Mouse (Mus musculus) granulocyte monocyte progenitor cell, adult 5-6 weeks (primary cell): ENCODE data around the gene Ubl4a. TPM values are rescaled to one million over a fixed set of nuclear protein-coding genes. Genes with fewer than 3 reads are reported as not detected.

ENCODE experiments used
- total RNA-seq, 2 experiments: library from RNA; stranded (forward) in 1 of 2; stranded (reverse) in 1 of 2; fragments of 200-712, 200-1000 nt in 1 of 2; fragments of >200 nt in 1 of 2; fragmentation: Nextera tagmentation in 1 of 2; gene quantifications; 2 replicates each; pipeline ENCODE4 v1.2.3; 2014 to 2017

Gene Ubl4a
- total RNA-seq, 2 experiments from 2014 or later: 15.8 to 50.3 TPM

Other genes starting within 250 kb of the Ubl4a start
- not detected in 2 replicates for gene Opn1mw, start 245.8 kb downstream of the Ubl4a start, total RNA-seq (2014; fragmentation: Nextera tagmentation)
- not detected in 2 replicates for gene Opn1mw, start 245.8 kb downstream of the Ubl4a start, total RNA-seq (2017)
- 19.9 and 22.6 TPM in 2 replicates for gene Mecp2, start 237.9 kb downstream of the Ubl4a start, total RNA-seq (2014; fragmentation: Nextera tagmentation)
- gene Mecp2, start 237.9 kb downstream of the Ubl4a start, total RNA-seq (2017): 11.6 and 14.6 TPM in 2 replicates
- gene Tex28, start 205.4 kb downstream of the Ubl4a start, total RNA-seq (2014; fragmentation: Nextera tagmentation): not detected in 2 replicates
- not detected in 2 replicates for gene Tex28, start 205.4 kb downstream of the Ubl4a start, total RNA-seq (2017)
- not detected in 2 replicates for gene Tktl1, start 196.0 kb downstream of the Ubl4a start, total RNA-seq (2014; fragmentation: Nextera tagmentation)
- gene Tktl1, start 196.0 kb downstream of the Ubl4a start, total RNA-seq (2017): not detected in 2 replicates
- 292 and 348 TPM in 2 replicates for gene Flna, start 123.4 kb downstream of the Ubl4a start, total RNA-seq (2014; fragmentation: Nextera tagmentation)
- 465 and 529 TPM in 2 replicates for gene Flna, start 123.4 kb downstream of the Ubl4a start, total RNA-seq (2017)
- gene Emd, start 118.5 kb downstream of the Ubl4a start, total RNA-seq (2014; fragmentation: Nextera tagmentation): 81.8 and 85.5 TPM in 2 replicates
- gene Emd, start 118.5 kb downstream of the Ubl4a start, total RNA-seq (2017): 71.0 and 75.6 TPM in 2 replicates
- 5,642 and 5,847 TPM in 2 replicates for gene Rpl10, start 102.4 kb downstream of the Ubl4a start, total RNA-seq (2014; fragmentation: Nextera tagmentation)
- gene Rpl10, start 102.4 kb downstream of the Ubl4a start, total RNA-seq (2017): 1,448 and 1,548 TPM in 2 replicates
- gene Taz, start 91.3 kb downstream of the Ubl4a start, total RNA-seq (2014; fragmentation: Nextera tagmentation): 29.2 and 47.6 TPM in 2 replicates
- gene Taz, start 91.3 kb downstream of the Ubl4a start, total RNA-seq (2017): 30.8 and 41.0 TPM in 2 replicates
- 28.6 and 34.8 TPM in 2 replicates for gene Dnase1l1, start 90.9 kb downstream of the Ubl4a start, total RNA-seq (2014; fragmentation: Nextera tagmentation)
- 5.0 and 9.1 TPM in 2 replicates for gene Dnase1l1, start 90.9 kb downstream of the Ubl4a start, total RNA-seq (2017)
- gene Atp6ap1, start 76.1 kb downstream of the Ubl4a start, total RNA-seq (2014; fragmentation: Nextera tagmentation): 109 and 114 TPM in 2 replicates
- gene Atp6ap1, start 76.1 kb downstream of the Ubl4a start, total RNA-seq (2017): 127 and 132 TPM in 2 replicates
- gene Gdi1, start 68.2 kb downstream of the Ubl4a start, total RNA-seq (2014; fragmentation: Nextera tagmentation): 70.7 and 101 TPM in 2 replicates
- gene Gdi1, start 68.2 kb downstream of the Ubl4a start, total RNA-seq (2017): 15.4 and 20.4 TPM in 2 replicates
- gene Fam50a, start 60.2 kb downstream of the Ubl4a start, total RNA-seq (2014; fragmentation: Nextera tagmentation): 42.5 and 46.1 TPM in 2 replicates
- gene Fam50a, start 60.2 kb downstream of the Ubl4a start, total RNA-seq (2017): 50.3 and 59.5 TPM in 2 replicates
- gene Plxna3, start 44.2 kb downstream of the Ubl4a start, total RNA-seq (2014; fragmentation: Nextera tagmentation): 3.7 and 6.3 TPM in 2 replicates
- gene Plxna3, start 44.2 kb downstream of the Ubl4a start, total RNA-seq (2017): 2.5 and 2.6 TPM in 2 replicates
- 72.4 and 93.2 TPM in 2 replicates for gene Lage3, start 19.6 kb downstream of the Ubl4a start, total RNA-seq (2014; fragmentation: Nextera tagmentation)
- gene Lage3, start 19.6 kb downstream of the Ubl4a start, total RNA-seq (2017): 23.5 and 28.4 TPM in 2 replicates
- gene Slc10a3, start 131 bp upstream of the Ubl4a start, total RNA-seq (2014; fragmentation: Nextera tagmentation): 32.0 and 39.6 TPM in 2 replicates
- gene Slc10a3, start 131 bp upstream of the Ubl4a start, total RNA-seq (2017): 12.8 and 18.3 TPM in 2 replicates
- 8.8 and 21.1 TPM in 2 replicates for gene Fam3a, start 20.1 kb upstream of the Ubl4a start, total RNA-seq (2014; fragmentation: Nextera tagmentation)
- gene Fam3a, start 20.1 kb upstream of the Ubl4a start, total RNA-seq (2017): 12.3 and 14.7 TPM in 2 replicates
- 13.1 and 23.7 TPM in 2 replicates for gene Ikbkg, start 20.1 kb upstream of the Ubl4a start, total RNA-seq (2014; fragmentation: Nextera tagmentation)
- gene Ikbkg, start 20.1 kb upstream of the Ubl4a start, total RNA-seq (2017): 23.1 and 57.0 TPM in 2 replicates
- gene G6pdx, start 56.0 kb upstream of the Ubl4a start, total RNA-seq (2014; fragmentation: Nextera tagmentation): 164 and 168 TPM in 2 replicates
- gene G6pdx, start 56.0 kb upstream of the Ubl4a start, total RNA-seq (2017): 120 and 126 TPM in 2 replicates
- gene Gm6880, start 108.2 kb upstream of the Ubl4a start, total RNA-seq (2014; fragmentation: Nextera tagmentation): not detected in 2 replicates
- gene Gm6880, start 108.2 kb upstream of the Ubl4a start, total RNA-seq (2017): not detected in 2 replicates
- gene Olfr1326-ps1, start 201.7 kb upstream of the Ubl4a start, total RNA-seq (2014; fragmentation: Nextera tagmentation): not detected in 2 replicates
- gene Olfr1326-ps1, start 201.7 kb upstream of the Ubl4a start, total RNA-seq (2017): not detected in 2 replicates
- not detected in 2 replicates for gene Olfr1325, start 219.5 kb upstream of the Ubl4a start, total RNA-seq (2014; fragmentation: Nextera tagmentation)
- gene Olfr1325, start 219.5 kb upstream of the Ubl4a start, total RNA-seq (2017): not detected in 2 replicates